Mouse (Mus musculus) midbrain, embryonic 10.5 days (tissue): ENCODE results near the gene Mtg1. TPM values are rescaled to one million over a fixed set of nuclear protein-coding genes. Genes with fewer than 3 reads are reported as not detected.

ENCODE experiments used
- polyA plus RNA-seq: library from polyadenylated mRNA; unstranded; fragments of >200 nt; fragmentation: Nextera tagmentation; extraction: Ambion mirVana; gene quantifications from 2 replicates; pipeline ENCODE4 v1.2.1, GENCODE M21; 2016

The Mtg1 gene
- polyA plus RNA-seq, 1 experiment from 2014 or later: 32.6 TPM

Other genes with a start within 250 kb of the Mtg1 start
- 0.31 and 0.35 TPM in 2 replicates for gene Kndc1, start 242.9 kb upstream of the Mtg1 start, polyA plus RNA-seq
- gene Utf1, start 193.8 kb upstream of the Mtg1 start, polyA plus RNA-seq: 0.16 TPM in 1 of 2 replicates, not detected in the other
- gene 6430531B16Rik, start 158.8 kb upstream of the Mtg1 start, polyA plus RNA-seq: 0.74 and 1.1 TPM in 2 replicates
- 2.5 and 2.7 TPM in 2 replicates for gene Adam8, start 145.0 kb upstream of the Mtg1 start, polyA plus RNA-seq
- 42.6 and 43.8 TPM in 2 replicates for gene Zfp511, start 101.2 kb upstream of the Mtg1 start, polyA plus RNA-seq
- gene Tubgcp2, start 100.9 kb upstream of the Mtg1 start, polyA plus RNA-seq: 74.0 and 80.0 TPM in 2 replicates
- 5.1 and 16.6 TPM in 2 replicates for gene Msx3, start 88.5 kb upstream of the Mtg1 start, polyA plus RNA-seq
- gene Caly, start 55.0 kb upstream of the Mtg1 start, polyA plus RNA-seq: 2.0 and 4.7 TPM in 2 replicates
- gene Prap1, start 44.2 kb upstream of the Mtg1 start, polyA plus RNA-seq: not detected in 2 replicates
- 10.9 and 12.8 TPM in 2 replicates for gene Fuom, start 35.1 kb upstream of the Mtg1 start, polyA plus RNA-seq
- 15.8 and 18.5 TPM in 2 replicates for gene Paox, start 21.8 kb upstream of the Mtg1 start, polyA plus RNA-seq
- 157 and 161 TPM in 2 replicates for gene Echs1, start 21.1 kb upstream of the Mtg1 start, polyA plus RNA-seq
- gene Sprn, start 17.3 kb downstream of the Mtg1 start, polyA plus RNA-seq: 0.49 and 0.79 TPM in 2 replicates
- gene Olfr522, start 27.2 kb downstream of the Mtg1 start, polyA plus RNA-seq: not detected in 2 replicates
- gene Olfr523, start 35.7 kb downstream of the Mtg1 start, polyA plus RNA-seq: not detected in 2 replicates
- not detected in 2 replicates for gene Olfr524, start 68.4 kb downstream of the Mtg1 start, polyA plus RNA-seq
- not detected in 2 replicates for gene Cd163l1, start 80.7 kb downstream of the Mtg1 start, polyA plus RNA-seq
- not detected in 2 replicates for gene 5830411N06Rik, start 109.7 kb downstream of the Mtg1 start, polyA plus RNA-seq
- not detected in 2 replicates for gene Olfr525, start 183.3 kb downstream of the Mtg1 start, polyA plus RNA-seq
- gene Olfr527, start 196.5 kb downstream of the Mtg1 start, polyA plus RNA-seq: not detected in 2 replicates
- gene Olfr60, start 224.1 kb downstream of the Mtg1 start, polyA plus RNA-seq: not detected in 2 replicates
- not detected in 2 replicates for gene Olfr530, start 238.8 kb downstream of the Mtg1 start, polyA plus RNA-seq